Mouse (Mus musculus): Measurements from ENCODE around the gene Psip1.
A peak's percentile ranks its signal among the peaks of the same experiment; 100 is the strongest.

Psip1 gene

GRCm38 (mm10) chr4:83417820-83418186 lies 68.5 kb downstream of the Psip1 start:
- no peak for DNase-seq (ENCODE audit: low read depth, low spot score)

DNA sequence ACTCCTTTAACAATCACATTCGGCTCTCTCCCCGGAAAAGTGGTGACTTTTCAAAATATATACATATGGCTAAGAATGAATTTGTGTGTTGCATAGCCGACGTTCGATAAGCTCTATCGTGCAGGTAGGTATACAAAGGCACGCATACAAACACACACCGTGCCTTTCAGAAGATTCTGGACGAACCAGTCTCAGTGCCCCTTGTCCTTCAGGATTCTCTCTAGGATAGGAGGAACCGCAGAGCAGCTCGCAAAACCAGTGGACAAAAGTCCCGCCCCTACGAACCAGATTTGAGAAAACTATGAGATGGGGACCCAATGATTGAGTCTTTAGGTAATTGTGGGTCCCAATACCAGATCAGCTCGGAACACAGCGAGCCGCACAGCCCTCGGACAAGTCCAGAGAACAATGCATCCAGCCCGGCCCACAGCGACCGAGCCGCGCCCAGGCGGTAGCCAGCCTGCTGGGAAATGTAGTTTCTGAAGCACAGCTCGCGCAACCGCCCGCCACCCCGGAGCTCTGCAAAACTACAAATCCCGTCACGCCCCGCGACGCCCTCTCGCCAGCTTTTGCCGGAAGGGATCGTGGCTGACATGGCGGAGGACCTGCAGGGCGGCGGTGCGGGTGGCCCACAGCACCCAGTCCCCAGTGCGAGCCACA lies 69.0 kb downstream of the Psip1 start, which contains the start of gene Snapc3:
Gene Snapc3, plus strand, starts transcription at position 565 of the 660 bp plus-strand sequence.
- DNase-seq (ENCODE audit: low read depth, low spot score) = peak; percentile 88

DNA sequence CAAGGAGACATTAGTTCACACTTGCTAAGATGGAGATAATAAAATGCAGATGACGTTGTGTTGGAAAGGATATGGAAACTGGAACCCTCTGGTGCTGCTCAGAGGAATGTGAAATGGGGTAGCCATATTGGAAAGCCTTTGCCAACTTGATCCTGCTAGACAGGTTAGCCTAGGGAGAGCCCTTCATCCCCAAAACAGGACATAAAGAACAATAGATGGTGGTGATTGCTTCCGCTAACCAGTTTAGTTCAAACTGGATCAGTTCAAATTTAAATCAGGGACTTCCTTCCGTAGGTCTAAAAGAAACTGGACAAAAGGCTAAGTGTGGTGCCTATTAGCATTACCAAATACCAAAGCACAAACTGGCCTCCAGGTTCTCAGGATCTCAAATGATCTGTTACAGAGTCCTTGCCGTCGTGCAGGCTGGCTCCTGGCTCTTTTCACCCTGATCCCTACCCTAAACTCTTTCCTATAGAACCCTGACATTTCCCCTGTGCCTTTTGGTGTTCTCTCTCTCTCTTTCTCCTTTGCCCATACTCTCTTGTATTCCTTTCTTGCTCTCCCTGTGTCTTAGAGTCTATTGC lies 71.9 kb downstream of the Psip1 start:
- DNase-seq (ENCODE audit: low read depth, low spot score) = no peak

- no peak for DNase-seq (ENCODE audit: low read depth, low spot score)
Observed at GRCm38 (mm10) chr4:83412060-83412459, 74.2 kb downstream of the Psip1 start.

DNA sequence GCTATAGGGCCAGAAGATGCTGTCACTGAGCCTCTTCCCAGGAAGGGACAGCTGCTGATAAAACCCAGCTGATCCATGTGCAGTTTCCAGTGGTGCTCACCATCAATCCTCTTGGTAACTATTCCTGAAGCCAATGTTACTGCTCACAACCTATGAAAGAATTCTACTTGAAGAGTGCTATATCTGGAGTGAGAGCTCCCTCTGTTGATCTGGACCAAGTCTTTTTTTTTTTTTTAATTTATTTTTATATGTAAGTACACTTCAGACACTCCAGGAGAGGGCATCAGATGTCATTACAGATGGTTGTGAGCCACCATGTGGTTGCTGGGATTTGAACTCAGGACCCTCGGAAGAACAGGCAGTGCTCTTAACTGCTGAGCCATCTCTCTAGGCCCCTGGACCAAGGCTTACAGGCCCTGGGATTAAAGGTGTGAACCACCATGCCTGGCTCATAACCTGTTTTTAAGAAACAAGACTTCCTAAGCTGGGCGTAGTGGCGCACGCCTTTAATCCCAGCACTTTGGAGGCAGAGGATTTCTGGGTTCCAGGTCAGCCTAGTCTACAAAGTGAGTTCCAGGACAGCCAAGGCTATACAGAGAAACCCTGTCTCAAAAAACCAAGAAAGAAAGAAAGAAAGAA lies 76.3 kb downstream of the Psip1 start:
- DNase-seq (ENCODE audit: low read depth, low spot score) = no peak

DNA sequence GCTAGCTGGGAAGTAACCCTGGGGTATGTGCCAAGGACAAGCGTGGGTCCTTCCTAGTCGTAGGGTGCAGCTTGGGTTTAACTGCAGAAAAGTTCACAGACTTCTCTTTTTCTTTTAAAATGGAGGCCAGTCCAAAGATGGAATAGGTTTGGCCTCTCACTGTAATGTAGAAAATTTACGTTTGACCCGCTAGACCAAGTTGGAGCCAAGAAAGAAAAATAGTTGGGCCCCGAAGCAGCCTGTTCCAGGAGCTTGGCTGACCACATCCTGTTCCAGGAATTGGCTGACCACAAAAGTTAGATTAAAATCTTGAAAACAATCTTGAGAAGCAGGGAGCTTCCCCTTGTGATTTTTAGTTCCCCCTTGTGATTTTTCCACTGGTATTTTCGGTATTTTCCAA lies 78.6 kb downstream of the Psip1 start:
- DNase-seq (ENCODE audit: low read depth, low spot score) = no peak

All from retina, postnatal 7 days (tissue).